Mouse (Mus musculus): Measurements from ENCODE around the gene Ulk4.

- TF ChIP-seq CTCF (IDR thresholded peaks at IDR 0.05; ENCODE audit: borderline replicate concordance, control insufficient read depth, extremely low read depth, insufficient read depth, low read length, poor library complexity) (no peak), POLR2A (IDR thresholded peaks at IDR 0.05; ENCODE audit: control insufficient read depth, extremely low read depth, insufficient read depth, low read length, poor library complexity) (no peak)
These were observed 4.9 kb upstream of the Ulk4 start for GRCm38 (mm10) chr9:121281891-121282290.

Measured in thymus, adult 2 months (tissue).